Mouse (Mus musculus): ENCODE measurements around the gene Atcay. TPM values are rescaled to one million over a fixed set of nuclear protein-coding genes. Genes with fewer than 3 reads are reported as not detected.

Gene Atcay
- 1.2 TPM for polyA plus RNA-seq (2015; fragmentation: Illumina TruSeq; extraction: RNeasy Lipid Tissue Mini Kit (QIAGEN cat#74804); ENCODE audit: insufficient read depth, low replicate concordance)

DNA sequence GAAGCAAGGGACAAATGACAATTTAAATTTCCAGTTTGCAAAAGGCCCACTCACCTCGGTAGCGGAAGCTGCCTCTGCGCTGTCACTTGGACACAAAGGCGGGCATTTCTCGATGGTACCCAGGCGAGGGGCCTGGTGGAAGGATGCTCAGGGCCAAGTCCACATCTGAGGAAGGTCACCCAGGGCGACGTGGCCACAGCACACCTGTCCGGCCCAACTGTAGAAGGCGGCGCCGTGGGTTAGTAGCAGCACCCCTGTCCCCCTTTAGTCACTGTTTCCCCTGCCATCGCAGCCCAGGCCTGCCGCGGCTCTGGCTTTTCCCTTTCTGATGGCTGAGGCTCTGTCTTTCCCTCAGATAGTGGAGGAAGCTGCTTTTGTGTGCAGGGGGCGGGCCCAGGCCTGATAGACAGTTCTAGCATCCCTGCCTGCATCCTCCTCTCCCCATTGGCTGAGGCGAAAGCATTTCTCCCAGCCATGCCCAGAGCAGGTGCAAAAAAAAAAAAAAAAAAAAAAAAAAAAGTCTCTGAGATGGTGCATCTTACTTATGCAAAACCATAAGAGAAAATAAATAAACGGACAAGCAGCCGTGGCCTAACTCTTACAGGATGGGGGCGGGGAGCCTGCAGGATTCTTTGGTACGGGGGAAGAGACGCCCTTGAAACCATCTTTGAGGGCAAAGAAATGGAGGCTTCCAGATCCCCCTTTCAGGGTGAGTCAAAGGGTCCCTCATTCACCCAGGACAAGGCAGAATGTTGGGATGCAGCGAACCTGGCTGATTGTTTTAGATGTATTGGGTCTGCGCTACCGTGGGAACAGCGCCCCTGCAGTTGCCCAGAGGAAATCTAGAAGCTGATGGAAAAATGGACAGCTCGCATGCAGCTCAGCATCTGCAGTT lies at the start of gene Atcay:
TSS of gene Atcay (minus strand) at position 396 of the 895 bp plus-strand sequence.

DNA sequence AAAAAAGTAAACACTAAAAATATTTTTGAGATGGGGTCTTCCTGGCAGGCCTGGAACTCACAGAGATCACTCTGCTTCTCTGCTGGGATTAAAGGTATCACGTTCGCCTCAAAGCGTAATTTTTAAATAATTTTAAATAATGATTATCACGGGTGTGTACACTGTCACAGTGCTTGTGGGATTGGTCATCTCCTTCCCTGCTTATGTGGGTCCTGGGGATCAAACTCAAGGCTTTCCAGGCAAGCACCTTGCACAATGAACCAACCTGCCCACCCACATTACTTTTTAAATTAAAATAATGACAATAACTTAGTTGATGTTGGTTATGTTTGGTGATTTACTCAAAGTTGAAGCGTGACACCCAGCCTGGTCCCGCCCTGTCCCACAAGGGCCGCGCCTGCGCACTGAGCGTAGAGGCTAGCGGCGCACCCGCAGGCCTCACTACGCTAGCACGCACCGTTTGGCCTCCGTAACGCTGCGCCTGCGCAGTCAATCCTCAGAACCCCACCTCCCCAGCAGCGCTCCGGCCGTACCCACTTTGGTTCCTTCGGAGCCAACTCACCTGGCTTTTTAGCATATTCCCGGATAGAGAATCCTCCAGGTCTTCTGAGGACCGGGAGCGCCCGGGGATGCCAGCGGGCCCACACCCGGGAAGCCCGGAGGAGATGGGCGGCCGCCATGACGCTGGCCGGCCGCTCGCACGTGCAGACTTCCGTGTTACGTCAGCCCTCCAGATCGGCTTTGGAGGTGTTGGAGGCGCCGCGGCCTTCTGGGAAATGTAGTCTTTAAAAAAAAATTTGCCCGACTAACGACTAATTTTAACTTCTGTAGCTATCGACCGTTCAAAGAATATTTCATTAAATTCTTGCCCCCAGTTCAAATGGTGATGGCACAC lies 35.8 kb upstream of the Atcay start, which contains the start of the genes Mrpl54 and Apba3:
TSS of gene Mrpl54 (minus strand) at position 724 of the 895 bp plus-strand sequence.
TSS of gene Apba3 (plus strand) at position 750 of the 895 bp plus-strand sequence.

DNA sequence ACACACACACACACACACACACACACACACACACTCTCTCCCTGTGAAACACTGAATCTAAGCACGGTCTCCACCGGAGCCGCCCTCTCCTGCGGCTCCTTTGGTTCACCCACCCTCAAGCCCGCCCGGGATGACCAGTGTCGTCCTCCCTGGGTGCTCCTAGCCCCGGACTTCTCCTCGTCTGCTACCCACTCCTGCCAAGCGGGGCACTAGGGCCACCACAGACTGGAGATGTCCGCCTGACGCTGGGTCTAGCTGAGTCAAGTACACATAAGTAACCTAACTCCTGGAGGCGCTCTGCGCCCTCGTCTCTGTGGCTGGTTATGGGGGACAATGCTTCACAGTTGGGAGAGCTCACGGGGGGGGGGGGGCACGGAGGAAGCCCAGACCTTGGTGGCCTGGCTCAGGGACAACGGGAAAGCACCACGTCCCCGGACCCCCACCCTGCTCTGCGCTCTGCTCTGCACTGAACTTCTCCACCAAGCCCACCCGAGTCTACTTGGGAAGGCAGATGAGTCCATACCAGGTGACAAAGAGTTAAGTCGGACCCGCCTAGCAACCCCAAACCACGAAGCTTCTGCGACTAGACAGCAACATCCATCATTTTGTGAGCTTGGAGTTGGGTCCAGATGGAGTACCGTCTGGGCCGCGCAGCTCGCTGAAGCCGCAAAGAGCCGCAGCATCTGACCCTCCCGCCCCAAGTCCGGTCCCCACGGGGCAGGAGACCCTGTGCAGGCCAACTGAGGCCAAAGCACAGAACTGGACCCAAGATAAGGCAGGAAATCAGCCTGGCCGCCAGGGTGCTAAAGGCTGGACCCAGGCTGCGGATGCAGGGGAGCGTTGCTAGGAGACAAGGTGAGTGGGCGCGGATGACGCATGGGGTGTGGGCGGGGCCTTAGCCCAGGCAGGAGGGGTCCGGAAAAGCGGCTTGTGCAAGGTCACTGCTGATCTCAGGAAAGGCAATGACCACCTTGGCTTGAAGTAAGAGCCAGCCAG lies 22.1 kb upstream of the Atcay start, which contains the start of gene Matk:
TSS of gene Matk (plus strand) at position 512 of the 996 bp plus-strand sequence.

DNA sequence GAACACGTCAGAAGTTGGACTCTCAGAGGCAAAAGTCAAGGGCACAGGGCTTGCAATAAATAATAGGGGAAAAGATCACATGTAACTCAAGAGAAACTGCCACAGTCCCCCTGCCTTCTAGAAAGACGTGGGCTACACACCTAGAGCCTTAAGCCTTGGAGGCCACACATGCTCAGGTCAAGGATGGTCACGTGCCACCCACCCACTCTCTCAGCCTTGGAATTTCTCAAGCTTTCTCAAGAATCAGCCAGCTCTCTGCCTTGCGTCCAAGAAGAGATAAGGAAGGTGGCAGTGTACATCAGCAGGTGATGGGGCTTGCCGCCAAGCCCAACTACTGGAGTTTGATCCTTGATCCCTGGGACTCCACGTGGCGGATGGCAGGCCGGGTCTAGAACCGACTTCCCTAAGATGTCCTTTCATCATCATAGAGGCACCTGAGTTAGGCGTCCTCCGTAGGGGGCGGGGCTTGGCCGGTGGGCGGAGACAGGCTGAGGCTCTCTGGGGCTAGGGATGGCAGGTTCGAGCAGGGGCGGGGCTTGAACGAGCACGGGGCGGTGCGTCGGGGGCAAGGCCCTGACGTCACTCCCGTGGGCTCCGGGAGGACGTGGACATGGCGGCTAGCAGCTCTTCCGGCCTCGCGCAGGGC lies 2.1 kb upstream of the Atcay start, which contains the start of gene Zfr2:
TSS of gene Zfr2 (plus strand) at position 576 of the 646 bp plus-strand sequence.

DNA sequence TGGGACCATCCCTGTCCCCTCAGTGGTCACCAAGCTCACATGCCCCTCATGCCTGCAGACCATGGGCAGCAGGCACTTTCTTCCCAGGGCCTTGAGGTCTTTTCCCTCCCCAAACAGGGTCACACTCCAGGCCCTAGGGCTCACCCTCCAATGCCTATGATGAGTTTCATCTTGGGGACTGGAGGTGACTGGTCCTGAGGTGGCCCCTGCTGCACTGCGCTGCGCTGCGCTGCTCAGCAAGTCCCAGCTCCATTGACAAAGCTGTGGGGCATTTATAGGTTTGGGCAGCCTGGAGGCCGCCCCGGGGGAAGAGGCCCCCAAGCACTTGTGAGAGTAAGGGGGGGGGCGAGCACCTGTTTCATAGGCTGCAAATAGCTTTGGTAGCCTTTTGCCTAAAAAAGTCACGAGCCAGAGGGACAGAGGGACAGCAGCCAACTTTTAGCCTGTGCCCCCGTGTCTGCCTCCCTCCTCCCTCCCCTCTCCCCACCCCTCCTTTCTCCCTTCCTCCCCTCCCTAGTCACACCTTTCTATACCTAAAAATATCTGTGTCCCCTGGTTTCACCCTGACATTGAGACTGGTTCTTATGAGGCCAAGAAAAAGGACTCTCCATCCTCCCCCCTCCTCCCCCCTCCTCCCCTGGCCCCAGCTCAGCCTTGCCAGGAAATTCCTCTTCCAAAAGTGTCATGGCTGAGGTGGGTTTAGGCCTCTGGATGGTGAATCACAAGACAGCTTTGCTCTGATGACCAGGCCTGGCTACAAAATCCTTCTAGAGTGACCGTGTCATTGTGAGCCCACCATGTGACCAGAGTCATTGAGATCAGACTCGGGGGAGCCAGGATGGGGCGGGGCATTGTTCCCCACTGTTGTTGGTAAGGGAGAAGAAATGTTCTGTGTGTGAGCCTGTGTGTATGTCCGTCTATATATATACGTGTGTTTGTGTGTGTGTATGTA lies 28.6 kb downstream of the Atcay start, which contains the start of gene Nmrk2:
TSS of gene Nmrk2 (minus strand) at position 245 of the 952 bp plus-strand sequence.

DNA sequence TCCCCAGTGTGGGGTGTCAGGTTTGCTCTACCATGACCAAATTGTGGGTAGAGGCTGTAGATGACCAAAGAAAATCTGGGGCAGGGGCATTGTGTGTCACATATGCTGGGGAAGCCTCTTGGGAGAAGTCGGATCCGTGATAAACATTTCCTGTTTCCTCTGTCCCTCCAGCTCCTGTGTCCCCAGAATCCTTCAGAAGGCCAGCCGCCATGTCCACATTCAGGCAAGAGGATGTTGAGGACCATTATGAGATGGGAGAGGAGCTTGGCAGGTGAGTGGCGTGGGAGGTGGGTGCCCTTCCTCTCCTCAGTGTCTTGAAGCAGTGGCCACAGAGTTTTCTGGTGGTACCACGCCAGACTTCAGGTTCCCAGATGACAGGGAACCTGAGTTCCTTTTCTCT lies 46.8 kb downstream of the Atcay start, which contains the start of gene 4930442H23Rik:
TSS of gene 4930442H23Rik (minus strand) at position 45 of the 400 bp plus-strand sequence.

DNA sequence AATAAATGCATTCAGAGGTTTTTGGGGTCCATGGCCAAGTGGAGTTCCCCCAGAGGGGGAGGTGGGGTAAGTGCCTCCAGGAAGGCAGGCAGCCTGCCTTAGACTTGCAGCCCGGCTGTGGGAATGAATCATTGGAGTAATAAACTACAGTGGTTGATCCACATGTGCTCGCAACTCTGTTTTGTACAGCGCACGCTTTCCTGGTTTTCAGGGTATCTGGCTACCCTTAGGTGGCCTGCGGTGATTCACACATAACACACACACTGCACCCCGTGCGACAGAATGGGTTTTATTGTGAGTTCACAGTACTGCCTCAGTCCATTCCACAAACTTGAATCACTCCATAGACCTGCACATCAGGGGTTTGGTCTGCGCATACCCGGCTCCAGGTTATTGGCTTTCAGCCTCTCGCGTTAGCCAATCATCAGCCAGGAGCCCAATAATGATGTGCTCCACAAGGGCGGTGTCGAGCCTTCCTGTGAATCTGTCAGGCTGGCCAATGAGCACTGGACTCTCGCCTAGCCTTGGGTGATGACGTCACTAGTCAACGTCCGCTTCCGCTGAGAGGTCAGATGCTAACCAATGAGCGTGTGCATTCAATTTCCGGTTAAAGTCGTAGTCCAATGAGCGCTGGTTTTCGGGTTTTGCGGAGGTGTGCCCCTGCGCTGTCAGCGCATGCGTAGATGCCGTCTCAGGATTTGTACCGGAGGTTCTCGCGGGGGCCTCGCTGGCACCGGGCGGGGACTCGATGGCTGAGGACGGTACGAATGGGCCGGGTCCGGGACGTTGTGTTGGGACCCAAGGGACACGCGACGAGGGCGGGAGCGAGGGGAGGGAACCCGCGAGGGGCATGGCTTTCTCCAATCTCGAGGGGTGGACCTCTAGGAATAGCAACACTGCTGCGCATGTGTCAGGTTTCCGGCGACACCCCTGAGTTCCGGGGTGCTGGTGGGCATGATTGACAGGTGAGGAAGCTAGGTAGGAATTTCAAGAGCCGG lies 48.0 kb downstream of the Atcay start, which contains the start of gene Dapk3:
TSS of gene Dapk3 (plus strand) at position 670 of the 998 bp plus-strand sequence.

DNA sequence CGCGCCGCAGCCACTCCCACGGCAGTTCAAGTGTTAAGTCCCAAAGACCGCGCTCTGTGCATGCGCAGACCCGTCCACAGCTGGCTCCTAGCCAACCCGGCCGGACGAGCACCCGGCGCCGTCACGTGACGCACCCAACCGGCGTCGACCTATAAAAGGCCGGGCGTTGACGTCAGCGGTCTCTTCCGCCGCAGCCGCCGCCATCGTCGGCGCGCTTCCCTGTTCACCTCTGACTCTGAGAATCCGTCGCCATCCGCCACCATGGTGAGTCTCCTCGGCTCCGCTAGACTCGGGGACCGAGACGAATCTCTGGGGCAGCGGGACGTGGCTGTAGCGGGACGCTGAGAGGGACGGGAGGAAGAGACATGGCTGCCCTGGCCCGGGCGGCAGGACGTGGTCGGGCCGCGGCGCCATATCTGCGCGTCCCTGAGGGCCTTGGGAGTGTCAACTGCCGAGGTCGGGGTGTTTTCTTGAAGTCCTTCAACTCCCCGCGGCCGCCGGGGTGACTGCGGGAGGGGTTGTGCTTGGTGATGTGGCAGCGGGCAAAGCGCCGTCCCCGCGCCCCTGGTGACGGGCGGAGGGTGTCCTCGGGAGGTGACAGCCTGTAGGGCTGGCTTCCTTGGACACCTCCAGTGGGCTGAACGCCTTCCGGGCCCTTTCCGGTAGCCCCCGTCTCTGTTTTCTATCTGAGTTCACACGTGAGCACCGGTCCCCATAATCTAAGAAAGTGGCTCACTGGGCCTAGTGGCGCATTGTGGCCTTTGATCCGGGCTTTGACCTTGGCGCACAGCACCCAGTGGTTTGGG lies 54.0 kb downstream of the Atcay start, which contains the start of gene Eef2:
TSS of gene Eef2 (plus strand) at position 166 of the 806 bp plus-strand sequence.

DNA sequence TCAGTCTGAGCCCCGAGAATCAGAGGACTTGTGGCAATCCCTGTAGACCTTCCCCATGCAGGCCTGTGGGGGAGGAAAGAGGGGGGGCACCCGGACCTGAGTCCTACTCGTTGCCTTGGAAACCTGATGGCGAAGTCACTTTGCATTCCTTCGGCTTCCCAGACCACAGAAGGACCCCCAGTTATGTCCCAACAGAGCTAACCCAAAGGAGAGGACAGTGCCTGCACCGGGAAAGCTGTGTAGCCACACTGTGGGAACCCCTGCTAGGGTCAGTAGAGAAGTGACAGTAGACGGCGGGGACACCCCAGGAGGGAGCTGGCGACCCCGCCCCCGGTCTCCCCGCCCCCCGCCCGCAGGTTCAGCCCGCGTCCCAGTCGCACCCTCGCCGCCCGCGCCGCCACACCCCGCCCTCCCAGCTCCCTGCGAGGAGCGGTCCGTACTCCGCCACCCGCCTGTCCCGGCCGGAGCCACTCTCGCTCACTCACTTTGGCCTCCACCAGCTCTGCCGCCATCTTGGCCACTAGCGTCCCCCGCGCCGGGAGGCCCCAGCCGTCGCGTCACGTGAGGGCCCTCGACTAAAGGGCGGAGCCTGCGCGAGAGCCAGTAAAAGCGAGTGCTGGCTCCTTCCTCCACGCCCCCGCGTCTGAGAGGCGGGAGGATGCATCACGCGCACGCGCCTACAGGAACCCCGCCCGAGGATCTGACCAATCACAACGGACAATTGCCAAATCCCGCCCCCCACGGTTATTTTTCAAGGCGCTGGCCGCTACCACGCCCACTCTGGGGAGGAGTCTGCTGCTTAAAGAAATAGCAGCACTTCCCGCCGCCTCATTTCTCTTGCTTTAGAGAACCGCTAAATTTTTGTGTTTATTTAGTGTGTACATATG lies 63.2 kb downstream of the Atcay start, which contains the start of gene Pias4:
TSS of gene Pias4 (minus strand) at position 724 of the 887 bp plus-strand sequence.

Other genes with a start within 250 kb of the Atcay start
- 1.0 TPM for gene Gng7, start 215.9 kb downstream of the Atcay start, polyA plus RNA-seq (2015; fragmentation: Illumina TruSeq; extraction: RNeasy Lipid Tissue Mini Kit (QIAGEN cat#74804); ENCODE audit: insufficient read depth, low replicate concordance)
- gene Diras1, start 205.2 kb downstream of the Atcay start, polyA plus RNA-seq (2015; fragmentation: Illumina TruSeq; extraction: RNeasy Lipid Tissue Mini Kit (QIAGEN cat#74804); ENCODE audit: insufficient read depth, low replicate concordance) = not detected
- gene Slc39a3, start 193.4 kb downstream of the Atcay start, polyA plus RNA-seq (2015; fragmentation: Illumina TruSeq; extraction: RNeasy Lipid Tissue Mini Kit (QIAGEN cat#74804); ENCODE audit: insufficient read depth, low replicate concordance) = 3.3 TPM
- gene Sgta, start 170.7 kb downstream of the Atcay start, polyA plus RNA-seq (2015; fragmentation: Illumina TruSeq; extraction: RNeasy Lipid Tissue Mini Kit (QIAGEN cat#74804); ENCODE audit: insufficient read depth, low replicate concordance) = 21.1 TPM
- 4.1 TPM for gene Thop1, start 160.8 kb downstream of the Atcay start, polyA plus RNA-seq (2015; fragmentation: Illumina TruSeq; extraction: RNeasy Lipid Tissue Mini Kit (QIAGEN cat#74804); ENCODE audit: insufficient read depth, low replicate concordance)
- gene Creb3l3, start 132.0 kb downstream of the Atcay start, polyA plus RNA-seq (2015; fragmentation: Illumina TruSeq; extraction: RNeasy Lipid Tissue Mini Kit (QIAGEN cat#74804); ENCODE audit: insufficient read depth, low replicate concordance) = not detected
- 27.7 TPM for gene Map2k2, start 124.9 kb downstream of the Atcay start, polyA plus RNA-seq (2015; fragmentation: Illumina TruSeq; extraction: RNeasy Lipid Tissue Mini Kit (QIAGEN cat#74804); ENCODE audit: insufficient read depth, low replicate concordance)
- gene Zbtb7a, start 95.6 kb downstream of the Atcay start, polyA plus RNA-seq (2015; fragmentation: Illumina TruSeq; extraction: RNeasy Lipid Tissue Mini Kit (QIAGEN cat#74804); ENCODE audit: insufficient read depth, low replicate concordance) = 14.0 TPM
- gene Pias4, start 62.9 kb downstream of the Atcay start, polyA plus RNA-seq (2015; fragmentation: Illumina TruSeq; extraction: RNeasy Lipid Tissue Mini Kit (QIAGEN cat#74804); ENCODE audit: insufficient read depth, low replicate concordance) = 10.8 TPM
- gene Eef2, start 54.2 kb downstream of the Atcay start, polyA plus RNA-seq (2015; fragmentation: Illumina TruSeq; extraction: RNeasy Lipid Tissue Mini Kit (QIAGEN cat#74804); ENCODE audit: insufficient read depth, low replicate concordance) = 451 TPM
- 8.6 TPM for gene Dapk3, start 47.8 kb downstream of the Atcay start, polyA plus RNA-seq (2015; fragmentation: Illumina TruSeq; extraction: RNeasy Lipid Tissue Mini Kit (QIAGEN cat#74804); ENCODE audit: insufficient read depth, low replicate concordance)
- not detected for gene 4930442H23Rik, start 47.0 kb downstream of the Atcay start, polyA plus RNA-seq (2015; fragmentation: Illumina TruSeq; extraction: RNeasy Lipid Tissue Mini Kit (QIAGEN cat#74804); ENCODE audit: insufficient read depth, low replicate concordance)
- not detected for gene Nmrk2, start 28.8 kb downstream of the Atcay start, polyA plus RNA-seq (2015; fragmentation: Illumina TruSeq; extraction: RNeasy Lipid Tissue Mini Kit (QIAGEN cat#74804); ENCODE audit: insufficient read depth, low replicate concordance)
- 1.5 TPM for gene Zfr2, start 2.3 kb upstream of the Atcay start, polyA plus RNA-seq (2015; fragmentation: Illumina TruSeq; extraction: RNeasy Lipid Tissue Mini Kit (QIAGEN cat#74804); ENCODE audit: insufficient read depth, low replicate concordance)
- 4.6 TPM for gene Matk, start 22.1 kb upstream of the Atcay start, polyA plus RNA-seq (2015; fragmentation: Illumina TruSeq; extraction: RNeasy Lipid Tissue Mini Kit (QIAGEN cat#74804); ENCODE audit: insufficient read depth, low replicate concordance)
- 28.9 TPM for gene Mrpl54, start 36.1 kb upstream of the Atcay start, polyA plus RNA-seq (2015; fragmentation: Illumina TruSeq; extraction: RNeasy Lipid Tissue Mini Kit (QIAGEN cat#74804); ENCODE audit: insufficient read depth, low replicate concordance)
- 11.9 TPM for gene Apba3, start 36.1 kb upstream of the Atcay start, polyA plus RNA-seq (2015; fragmentation: Illumina TruSeq; extraction: RNeasy Lipid Tissue Mini Kit (QIAGEN cat#74804); ENCODE audit: insufficient read depth, low replicate concordance)
- 2.6 TPM for gene Tjp3, start 60.7 kb upstream of the Atcay start, polyA plus RNA-seq (2015; fragmentation: Illumina TruSeq; extraction: RNeasy Lipid Tissue Mini Kit (QIAGEN cat#74804); ENCODE audit: insufficient read depth, low replicate concordance)
- 26.7 TPM for gene Pip5k1c, start 62.1 kb upstream of the Atcay start, polyA plus RNA-seq (2015; fragmentation: Illumina TruSeq; extraction: RNeasy Lipid Tissue Mini Kit (QIAGEN cat#74804); ENCODE audit: insufficient read depth, low replicate concordance)
- gene Cactin, start 90.3 kb upstream of the Atcay start, polyA plus RNA-seq (2015; fragmentation: Illumina TruSeq; extraction: RNeasy Lipid Tissue Mini Kit (QIAGEN cat#74804); ENCODE audit: insufficient read depth, low replicate concordance) = 5.0 TPM
- gene Tbxa2r, start 97.9 kb upstream of the Atcay start, polyA plus RNA-seq (2015; fragmentation: Illumina TruSeq; extraction: RNeasy Lipid Tissue Mini Kit (QIAGEN cat#74804); ENCODE audit: insufficient read depth, low replicate concordance) = 3.0 TPM
- gene Gipc3, start 112.4 kb upstream of the Atcay start, polyA plus RNA-seq (2015; fragmentation: Illumina TruSeq; extraction: RNeasy Lipid Tissue Mini Kit (QIAGEN cat#74804); ENCODE audit: insufficient read depth, low replicate concordance) = 0.59 TPM
- gene Hmg20b, start 119.6 kb upstream of the Atcay start, polyA plus RNA-seq (2015; fragmentation: Illumina TruSeq; extraction: RNeasy Lipid Tissue Mini Kit (QIAGEN cat#74804); ENCODE audit: insufficient read depth, low replicate concordance) = 30.0 TPM
- gene Mfsd12, start 126.7 kb upstream of the Atcay start, polyA plus RNA-seq (2015; fragmentation: Illumina TruSeq; extraction: RNeasy Lipid Tissue Mini Kit (QIAGEN cat#74804); ENCODE audit: insufficient read depth, low replicate concordance) = 2.8 TPM
- 0.18 TPM for gene 4930404N11Rik, start 135.0 kb upstream of the Atcay start, polyA plus RNA-seq (2015; fragmentation: Illumina TruSeq; extraction: RNeasy Lipid Tissue Mini Kit (QIAGEN cat#74804); ENCODE audit: insufficient read depth, low replicate concordance)
- gene Fzr1, start 147.7 kb upstream of the Atcay start, polyA plus RNA-seq (2015; fragmentation: Illumina TruSeq; extraction: RNeasy Lipid Tissue Mini Kit (QIAGEN cat#74804); ENCODE audit: insufficient read depth, low replicate concordance) = 7.7 TPM
- 1.9 TPM for gene Dohh, start 153.6 kb upstream of the Atcay start, polyA plus RNA-seq (2015; fragmentation: Illumina TruSeq; extraction: RNeasy Lipid Tissue Mini Kit (QIAGEN cat#74804); ENCODE audit: insufficient read depth, low replicate concordance)
- 3.2 TPM for gene Gm48551, start 153.6 kb upstream of the Atcay start, polyA plus RNA-seq (2015; fragmentation: Illumina TruSeq; extraction: RNeasy Lipid Tissue Mini Kit (QIAGEN cat#74804); ENCODE audit: insufficient read depth, low replicate concordance)
- gene Gm48552, start 158.2 kb upstream of the Atcay start, polyA plus RNA-seq (2015; fragmentation: Illumina TruSeq; extraction: RNeasy Lipid Tissue Mini Kit (QIAGEN cat#74804); ENCODE audit: insufficient read depth, low replicate concordance) = 0.43 TPM
- gene Smim24, start 162.2 kb upstream of the Atcay start, polyA plus RNA-seq (2015; fragmentation: Illumina TruSeq; extraction: RNeasy Lipid Tissue Mini Kit (QIAGEN cat#74804); ENCODE audit: insufficient read depth, low replicate concordance) = 9.5 TPM
- 9.4 TPM for gene Nfic, start 224.8 kb upstream of the Atcay start, polyA plus RNA-seq (2015; fragmentation: Illumina TruSeq; extraction: RNeasy Lipid Tissue Mini Kit (QIAGEN cat#74804); ENCODE audit: insufficient read depth, low replicate concordance)